13 mouse cellular contexts compared by ENCODE assay signal in the genomic region with DNA sequence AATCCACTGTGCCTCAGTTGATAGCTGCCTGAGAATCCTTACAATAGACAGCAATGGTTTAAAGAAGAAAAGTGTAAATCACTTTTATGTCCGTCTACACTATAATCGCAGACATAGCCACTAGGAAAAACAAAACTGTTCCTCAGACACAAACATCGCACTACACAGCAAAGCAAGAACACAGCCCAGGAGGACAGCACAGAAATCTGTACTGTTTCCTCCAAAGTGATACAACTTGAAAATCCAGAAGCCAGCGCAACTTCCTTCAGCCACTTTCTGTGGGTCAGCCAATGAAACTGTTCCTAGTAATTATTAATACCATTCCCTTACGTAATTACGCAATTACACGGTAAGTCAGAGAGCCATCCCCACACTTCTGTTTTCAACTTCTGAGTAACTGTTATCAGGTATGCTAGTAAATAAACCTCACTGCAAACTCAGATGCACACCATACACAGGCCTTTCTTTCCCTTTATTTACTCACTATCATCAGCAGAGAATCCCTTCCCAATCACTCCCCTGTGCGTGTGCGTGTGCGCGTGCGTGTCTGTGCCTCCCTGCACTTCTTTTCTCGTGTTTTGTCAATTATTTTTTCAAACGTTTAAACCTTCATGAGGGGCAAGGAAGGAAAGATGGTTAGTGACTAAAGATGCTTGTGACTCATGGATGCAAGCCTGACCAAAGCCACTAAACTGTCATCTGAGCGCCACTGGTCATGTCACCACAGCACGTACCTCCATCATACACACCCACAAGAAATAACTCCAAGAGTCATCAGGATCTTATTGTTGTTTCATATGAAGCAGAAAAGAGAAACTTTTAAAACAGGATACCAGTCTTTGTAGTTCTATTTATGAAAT.
DNase-seq lines count a peak whose midpoint lies in the region; ATAC-seq and TF ChIP-seq lines count a peak whose summit lies in the region.
"Had no signal": no experiment of that assay in that cellular context is flagged by ENCODE, and none has a peak within 500 bp of the region (broad histone marks: within the 10 kb centered on the region; RNA-seq: fewer than 3 reads in every experiment).

No protein-coding gene starts in this region.

- peak overlapping the region; percentile 68 for H3K4me2 ChIP-seq in kidney, embryonic 15.5 days
- 0 out of 2 replicates have a peak overlapping the region, but pooled peaks have one; percentile 3 for H3K4me2 ChIP-seq in midbrain, embryonic 13.5 days (replicated peaks)
- no peak overlapping the region for H3K4me2 ChIP-seq in midbrain, embryonic 16.5 days (ENCODE audit: low read length)
- H3K4me2 ChIP-seq in stomach, embryonic 15.5 days: peak overlapping the region; percentile 13; the same call in 1 of the 2 replicates

- no peak for ATAC-seq in kidney, embryonic 15.5 days (replicated peaks; ENCODE audit: low FRiP score)
- ATAC-seq in midbrain, embryonic 13.5 days: no peak
- ATAC-seq in midbrain, embryonic 16.5 days: no peak
- no peak for ATAC-seq in stomach, embryonic 15.5 days (ENCODE audit: insufficient read depth, low FRiP score, low read depth)
- ATAC-seq: Patski had no signal

- H3K4me1 ChIP-seq in kidney, embryonic 15.5 days: peaks cover 34% of the 10 kb centered on the region
- H3K4me1 ChIP-seq in midbrain, embryonic 13.5 days (replicated peaks): peaks cover 25% of the 10 kb centered on the region
- H3K4me1 ChIP-seq in midbrain, embryonic 16.5 days (ENCODE audit: control insufficient read depth, insufficient read depth, low read length): peaks cover 7% of the 10 kb centered on the region
- H3K4me1 ChIP-seq in stomach, embryonic 15.5 days: peaks cover 9% of the 10 kb centered on the region; the same call in 1 of the 2 replicates

- peak overlapping the region; percentile 95 for H3K27ac ChIP-seq in gastrocnemius, adult 2 months
- H3K27ac ChIP-seq in kidney, embryonic 15.5 days: no peak overlapping the region; the same call in 1 of the 2 replicates
- no peak overlapping the region for H3K27ac ChIP-seq in midbrain, embryonic 13.5 days
- no peak overlapping the region for H3K27ac ChIP-seq in midbrain, embryonic 16.5 days (ENCODE audit: low read length)
- no peak overlapping the region for H3K27ac ChIP-seq in stomach, embryonic 15.5 days
- H3K27ac ChIP-seq: embryonic facial prominence, embryonic 12.5 days; limb, embryonic 10.5 days had no signal

- H3K9ac ChIP-seq in kidney, embryonic 15.5 days: no peak overlapping the region
- H3K9ac ChIP-seq in midbrain, embryonic 13.5 days (replicated peaks): no peak overlapping the region
- H3K9ac ChIP-seq in midbrain, embryonic 16.5 days (ENCODE audit: low read depth, low read length): no peak overlapping the region
- no peak overlapping the region for H3K9ac ChIP-seq in stomach, embryonic 15.5 days
- H3K9ac ChIP-seq: embryonic facial prominence, embryonic 12.5 days had no signal

- H3K9me3 ChIP-seq in kidney, embryonic 15.5 days (replicated peaks): no peaks in the 10 kb centered on the region
- H3K9me3 ChIP-seq in midbrain, embryonic 13.5 days: no peaks in the 10 kb centered on the region
- H3K9me3 ChIP-seq in midbrain, embryonic 16.5 days (replicated peaks; ENCODE audit: control insufficient read depth, low read length, poor library complexity, severe bottlenecking): no peaks in the 10 kb centered on the region
- no peaks in the 10 kb centered on the region for H3K9me3 ChIP-seq in stomach, embryonic 15.5 days
- H3K9me3 ChIP-seq: embryonic facial prominence, embryonic 12.5 days; limb, embryonic 10.5 days had no signal

- no peaks in the 10 kb centered on the region for H3K27me3 ChIP-seq in kidney, embryonic 15.5 days
- no peaks in the 10 kb centered on the region for H3K27me3 ChIP-seq in midbrain, embryonic 13.5 days
- no peaks in the 10 kb centered on the region for H3K27me3 ChIP-seq in midbrain, embryonic 16.5 days (ENCODE audit: control insufficient read depth, insufficient read depth, low read depth, low read length)
- no peaks in the 10 kb centered on the region for H3K27me3 ChIP-seq in stomach, embryonic 15.5 days (replicated peaks)
- H3K27me3 ChIP-seq: embryonic facial prominence, embryonic 12.5 days; Patski had no signal

- H3K4me3 ChIP-seq in gastrocnemius, adult 2 months: peak overlapping the region; percentile 94
- H3K4me3 ChIP-seq in kidney, embryonic 15.5 days (replicated peaks): peak overlapping the region; percentile 41
- H3K4me3 ChIP-seq in midbrain, embryonic 13.5 days (replicated peaks): no peak overlapping the region
- H3K4me3 ChIP-seq in midbrain, embryonic 16.5 days (ENCODE audit: low read depth, low read length): no peak overlapping the region
- H3K4me3 ChIP-seq in stomach, embryonic 15.5 days (replicated peaks): no peak overlapping the region
- H3K4me3 ChIP-seq: embryonic facial prominence, embryonic 12.5 days; limb, embryonic 10.5 days had no signal

- no peak for DNase-seq in gastrocnemius, adult 2 months
- no peak for DNase-seq in gastrocnemius, postnatal 36 days
- no peak for DNase-seq in kidney, postnatal 10 days
- DNase-seq in yolk sac, embryonic 10.5 days (ENCODE audit: low spot score): no peak
- DNase-seq: adrenal gland, postnatal 10 days; cerebellum, adult 11-12 months had no signal

- 64% methylated on average over 16 of the region's 16 CpGs for WGBS in kidney, embryonic 15.5 days
- WGBS in midbrain, embryonic 13.5 days: 85% methylated on average over 16 of the region's 16 CpGs
- WGBS in midbrain, embryonic 16.5 days: 84% methylated on average over 16 of the region's 16 CpGs
- WGBS in stomach, embryonic 15.5 days: 69% methylated on average over 16 of the region's 16 CpGs

- TF ChIP-seq CTCF in gastrocnemius, adult 2 months (IDR thresholded peaks at IDR 0.05): no peak

- no peaks in the 10 kb centered on the region for H3K36me3 ChIP-seq in kidney, embryonic 15.5 days
- no peaks in the 10 kb centered on the region for H3K36me3 ChIP-seq in midbrain, embryonic 13.5 days
- no peaks in the 10 kb centered on the region for H3K36me3 ChIP-seq in midbrain, embryonic 16.5 days (ENCODE audit: control insufficient read depth, insufficient read depth, low read length)
- H3K36me3 ChIP-seq in stomach, embryonic 15.5 days: no peaks in the 10 kb centered on the region
- H3K36me3 ChIP-seq: embryonic facial prominence, embryonic 12.5 days; limb, embryonic 10.5 days had no signal

- intact Hi-C loops in gastrocnemius, adult 2 months (cut with DNase I): loop anchor here (5.0 kb wide), 1 partner anchor 90 kb away; no protein-coding TSS in a partner anchor
- intact Hi-C loops in gastrocnemius, postnatal 36 days (cut with DNase I): no loop called here

Comparison
In these comparisons a context has a peak if more than half of its experiments do, and no peak if none do; other contexts are left out.
1. H3K4me3 ChIP-seq: peak in gastrocnemius, adult 2 months (single experiment) and kidney, embryonic 15.5 days (single experiment); none in midbrain, embryonic 13.5 days (single experiment), midbrain, embryonic 16.5 days (single experiment) and stomach, embryonic 15.5 days (single experiment).